Mouse (Mus musculus) cortical plate, adult 2 months (tissue): ENCODE data around the gene Mamdc2.

Experiments used
- CTCF ChIP-seq: fragments of 200-500 bp; IDR thresholded peaks from 2 replicates; pipeline ENCODE4 v1.5.1; 2011; ENCODE audit warnings: mild to moderate bottlenecking, control low read depth, low read length; ENCODE audit not compliant: insufficient read depth; ENCODE audit errors: extremely low read depth
- POLR2A ChIP-seq: fragments of 200-500 bp; IDR thresholded peaks from 2 replicates; pipeline ENCODE4 v1.6.1; 2011; ENCODE audit warnings: mild to moderate bottlenecking, low read length, control low read depth; ENCODE audit not compliant: insufficient read depth; ENCODE audit errors: extremely low read depth

DNA sequence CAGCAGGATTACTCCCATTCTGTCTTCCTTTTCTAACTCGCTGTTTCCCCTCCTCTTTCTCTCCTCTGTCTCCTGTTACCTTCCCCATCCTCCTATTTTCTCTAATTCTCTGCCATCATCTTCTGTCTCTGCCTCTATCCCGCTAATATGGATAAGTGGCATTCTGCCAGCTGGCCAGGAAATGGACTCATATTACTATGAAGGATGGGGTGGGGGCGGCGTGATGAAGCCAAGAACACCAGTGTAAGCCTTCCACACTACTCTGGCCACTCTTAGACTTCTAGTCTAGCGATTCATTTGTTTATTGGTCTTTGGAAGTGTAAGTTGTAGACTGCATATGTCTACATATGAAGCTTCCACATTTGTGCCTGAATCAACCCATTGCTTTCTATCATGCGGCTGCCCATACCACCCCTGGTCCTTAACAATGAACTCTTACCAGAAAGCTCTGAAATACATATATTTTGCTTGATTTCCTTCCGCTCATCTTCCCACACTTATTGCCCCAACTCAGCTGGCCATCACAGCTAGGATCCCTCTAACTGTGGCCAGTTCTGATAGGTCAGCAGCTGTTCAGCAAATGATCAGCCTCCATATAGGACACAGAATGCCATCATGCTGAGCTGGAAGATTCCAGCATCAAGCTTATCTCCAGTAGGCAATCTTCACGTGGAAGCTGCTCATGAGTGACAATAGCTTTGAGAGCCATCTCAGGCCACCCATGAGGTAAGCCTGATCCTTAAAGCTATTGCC, 68.3 kb downstream of the Mamdc2 start:
- no peak for TF ChIP-seq POLR2A
- no peak for TF ChIP-seq CTCF
